Mouse (Mus musculus): ENCODE results near the gene Hist2h2aa1.
"Not testable (repeated sequence)": the region's sequence is repeated elsewhere in the genome, so short reads cannot be mapped to it uniquely, and the experiment has no call there.

The Hist2h2aa1 gene

GRCm38 (mm10) chr3:96245003-96245886, at the start of gene Hist2h2aa1:
Gene Hist2h2aa1, plus strand, starts transcription at chr3:96245497.
- peak; percentile 88 for ATAC-seq (ENCODE audit: insufficient number of reproducible peaks, low FRiP score, low TSS enrichment)

GRCm38 (mm10) chr3:96195616-96196313, 49.5 kb upstream of the Hist2h2aa1 start:
- ATAC-seq (ENCODE audit: insufficient number of reproducible peaks, low FRiP score, low TSS enrichment): no peak

GRCm38 (mm10) chr3:96196437-96197128, 48.7 kb upstream of the Hist2h2aa1 start:
- ATAC-seq (ENCODE audit: insufficient number of reproducible peaks, low FRiP score, low TSS enrichment): no peak

- peak; percentile 92 for ATAC-seq (ENCODE audit: insufficient number of reproducible peaks, low FRiP score, low TSS enrichment)
Observed at GRCm38 (mm10) chr3:96197129-96197749, 48.1 kb upstream of the Hist2h2aa1 start.

- ATAC-seq (ENCODE audit: insufficient number of reproducible peaks, low FRiP score, low TSS enrichment): no peak
Observed at GRCm38 (mm10) chr3:96198181-96198580, 47.1 kb upstream of the Hist2h2aa1 start.

- not testable (repeated sequence) for ATAC-seq (ENCODE audit: insufficient number of reproducible peaks, low FRiP score, low TSS enrichment)
Observed at GRCm38 (mm10) chr3:96198601-96199251, 46.6 kb upstream of the Hist2h2aa1 start.

- no peak for ATAC-seq (ENCODE audit: insufficient number of reproducible peaks, low FRiP score, low TSS enrichment)
Observed at GRCm38 (mm10) chr3:96199731-96200130, 45.6 kb upstream of the Hist2h2aa1 start.

GRCm38 (mm10) chr3:96207819-96208218, 37.5 kb upstream of the Hist2h2aa1 start:
- no peak for ATAC-seq (ENCODE audit: insufficient number of reproducible peaks, low FRiP score, low TSS enrichment)

GRCm38 (mm10) chr3:96209242-96209641, 36.1 kb upstream of the Hist2h2aa1 start:
- ATAC-seq (ENCODE audit: insufficient number of reproducible peaks, low FRiP score, low TSS enrichment): no peak

GRCm38 (mm10) chr3:96219191-96219641, 26.1 kb upstream of the Hist2h2aa1 start:
- ATAC-seq (ENCODE audit: insufficient number of reproducible peaks, low FRiP score, low TSS enrichment): peak; percentile 17; the same call in 1 of the 2 replicates

GRCm38 (mm10) chr3:96219661-96220130, 25.6 kb upstream of the Hist2h2aa1 start, which contains the start of the genes Bola1 and Hist2h2ab:
Gene Bola1, minus strand, starts transcription at chr3:96219709.
Gene Hist2h2ab, plus strand, starts transcription at chr3:96219865.
- ATAC-seq (ENCODE audit: insufficient number of reproducible peaks, low FRiP score, low TSS enrichment): peak; percentile 89

- ATAC-seq (ENCODE audit: insufficient number of reproducible peaks, low FRiP score, low TSS enrichment): not testable (repeated sequence)
Observed at GRCm38 (mm10) chr3:96220131-96220764, 25.0 kb upstream of the Hist2h2aa1 start.

GRCm38 (mm10) chr3:96220765-96221639, 24.3 kb upstream of the Hist2h2aa1 start, which contains the start of the genes Hist2h2ac and Hist2h2be:
Gene Hist2h2ac, minus strand, starts transcription at chr3:96220880.
Gene Hist2h2be, plus strand, starts transcription at chr3:96221119.
- ATAC-seq (ENCODE audit: insufficient number of reproducible peaks, low FRiP score, low TSS enrichment): peak; percentile 90

- ATAC-seq (ENCODE audit: insufficient number of reproducible peaks, low FRiP score, low TSS enrichment): no peak
Observed at GRCm38 (mm10) chr3:96221640-96222038, 23.7 kb upstream of the Hist2h2aa1 start.

GRCm38 (mm10) chr3:96222774-96223173, 22.5 kb upstream of the Hist2h2aa1 start:
- ATAC-seq (ENCODE audit: insufficient number of reproducible peaks, low FRiP score, low TSS enrichment): no peak

GRCm38 (mm10) chr3:96225421-96225820, 19.9 kb upstream of the Hist2h2aa1 start:
- no peak for ATAC-seq (ENCODE audit: insufficient number of reproducible peaks, low FRiP score, low TSS enrichment)

- no peak for ATAC-seq (ENCODE audit: insufficient number of reproducible peaks, low FRiP score, low TSS enrichment)
Observed at GRCm38 (mm10) chr3:96226695-96227648, 18.3 kb upstream of the Hist2h2aa1 start.
